Mouse (Mus musculus): ENCODE measurements at regions not wholly inside any gene's neighbourhood (a gene's known extent, or its start where the extent isn't known, plus 50 kb on each side); places are given as distances from the start of the nearest gene placed in this dataset.

GRCm38 (mm10) chr9:34353744-34354143, 131.9 kb upstream of the Kirrel3 start:
- ATAC-seq, result peak; percentile 84
- WGBS, result 25% methylated on average over 9 of the region's 9 CpGs
- Histone ChIP-seq H3K9ac (replicated peaks; ENCODE audit: low read depth, low read length) (no peak overlapping the region), H3K27ac (ENCODE audit: low read length) (no peak overlapping the region), H3K4me3 (replicated peaks; ENCODE audit: low read length) (no peak overlapping the region), H3K36me3 (ENCODE audit: control insufficient read depth, insufficient read depth) (no peaks in the 10 kb centered on the region), H3K27me3 (replicated peaks; ENCODE audit: control insufficient read depth, insufficient read depth, low read length) (no peaks in the 10 kb centered on the region), H3K9me3 (ENCODE audit: control insufficient read depth, low read length) (no peaks in the 10 kb centered on the region), H3K4me2 (ENCODE audit: low read length) (no peak overlapping the region), H3K4me1 (replicated peaks; ENCODE audit: control insufficient read depth, insufficient read depth, low read length) (peaks cover 11% of the 10 kb centered on the region)

GRCm38 (mm10) chr9:34354723-34355316, 130.9 kb upstream of the Kirrel3 start:
- H3K9ac ChIP-seq (replicated peaks; ENCODE audit: low read depth, low read length), result no peak overlapping the region
- H3K27ac ChIP-seq (ENCODE audit: low read length), result no peak overlapping the region
- H3K36me3 ChIP-seq (ENCODE audit: control insufficient read depth, insufficient read depth), result no peaks in the 10 kb centered on the region
- no peak overlapping the region for H3K4me2 ChIP-seq (ENCODE audit: low read length)
- no peaks in the 10 kb centered on the region for H3K27me3 ChIP-seq (replicated peaks; ENCODE audit: control insufficient read depth, insufficient read depth, low read length)
- 53% methylated on average over 6 of the region's 6 CpGs for WGBS
- no peak for ATAC-seq
- H3K4me1 ChIP-seq (replicated peaks; ENCODE audit: control insufficient read depth, insufficient read depth, low read length), result peaks cover 11% of the 10 kb centered on the region
- H3K4me3 ChIP-seq (replicated peaks; ENCODE audit: low read length), result no peak overlapping the region
- H3K9me3 ChIP-seq (ENCODE audit: control insufficient read depth, low read length), result no peaks in the 10 kb centered on the region

- H3K9me3 ChIP-seq (ENCODE audit: control insufficient read depth, low read length), result no peaks in the 10 kb centered on the region
- no peaks in the 10 kb centered on the region for H3K27me3 ChIP-seq (replicated peaks; ENCODE audit: control insufficient read depth, insufficient read depth, low read length)
- 83% methylated on average over 4 of the region's 4 CpGs for WGBS
- no peak for ATAC-seq
- no peaks in the 10 kb centered on the region for H3K36me3 ChIP-seq (ENCODE audit: control insufficient read depth, insufficient read depth)
- H3K4me2 ChIP-seq (ENCODE audit: low read length), result no peak overlapping the region
- H3K9ac ChIP-seq (replicated peaks; ENCODE audit: low read depth, low read length), result no peak overlapping the region
- 0 out of 2 replicates have a peak, but pooled peaks cover 2% of the 10 kb centered on the region for H3K4me1 ChIP-seq (replicated peaks; ENCODE audit: control insufficient read depth, insufficient read depth, low read length)
- no peak overlapping the region for H3K4me3 ChIP-seq (replicated peaks; ENCODE audit: low read length)
- no peak overlapping the region for H3K27ac ChIP-seq (ENCODE audit: low read length)
These were observed 114.9 kb upstream of the Kirrel3 start for GRCm38 (mm10) chr9:34370686-34371398.

GRCm38 (mm10) chr9:34375187-34375586, 110.5 kb upstream of the Kirrel3 start:
- Histone ChIP-seq H3K36me3 (ENCODE audit: control insufficient read depth, insufficient read depth) (no peaks in the 10 kb centered on the region), H3K4me2 (ENCODE audit: low read length) (no peak overlapping the region), H3K9ac (replicated peaks; ENCODE audit: low read depth, low read length) (no peak overlapping the region), H3K27me3 (replicated peaks; ENCODE audit: control insufficient read depth, insufficient read depth, low read length) (no peaks in the 10 kb centered on the region), H3K9me3 (ENCODE audit: control insufficient read depth, low read length) (no peaks in the 10 kb centered on the region), H3K4me3 (replicated peaks; ENCODE audit: low read length) (no peak overlapping the region), H3K27ac (ENCODE audit: low read length) (no peak overlapping the region), H3K4me1 (replicated peaks; ENCODE audit: control insufficient read depth, insufficient read depth, low read length) (0 out of 2 replicates have a peak, but pooled peaks cover 2% of the 10 kb centered on the region)
- ATAC-seq, result peak; percentile 82
- 6% methylated on average over 1 of the region's 1 CpGs for WGBS

- H3K27ac ChIP-seq (ENCODE audit: low read length), result no peak overlapping the region
- no peaks in the 10 kb centered on the region for H3K27me3 ChIP-seq (replicated peaks; ENCODE audit: control insufficient read depth, insufficient read depth, low read length)
- H3K36me3 ChIP-seq (ENCODE audit: control insufficient read depth, insufficient read depth), result no peaks in the 10 kb centered on the region
- H3K4me2 ChIP-seq (ENCODE audit: low read length), result no peak overlapping the region
- H3K9ac ChIP-seq (replicated peaks; ENCODE audit: low read depth, low read length), result no peak overlapping the region
- H3K4me3 ChIP-seq (replicated peaks; ENCODE audit: low read length), result no peak overlapping the region
- no peak for ATAC-seq
- WGBS, result 92% methylated on average over 3 of the region's 3 CpGs
- H3K9me3 ChIP-seq (ENCODE audit: control insufficient read depth, low read length), result no peaks in the 10 kb centered on the region
- 0 out of 2 replicates have a peak, but pooled peaks cover 2% of the 10 kb centered on the region for H3K4me1 ChIP-seq (replicated peaks; ENCODE audit: control insufficient read depth, insufficient read depth, low read length)
These were observed 105.7 kb upstream of the Kirrel3 start for GRCm38 (mm10) chr9:34380008-34380407.

- H3K4me1 ChIP-seq (replicated peaks; ENCODE audit: control insufficient read depth, insufficient read depth, low read length), result no peaks in the 10 kb centered on the region
- no peak for ATAC-seq
These were observed 104.1 kb upstream of the Kirrel3 start for GRCm38 (mm10) chr9:34381601-34382000.

GRCm38 (mm10) chr9:34382208-34382607, 103.5 kb upstream of the Kirrel3 start:
- Histone ChIP-seq H3K4me1 (replicated peaks; ENCODE audit: control insufficient read depth, insufficient read depth, low read length) (no peaks in the 10 kb centered on the region), H3K36me3 (ENCODE audit: control insufficient read depth, insufficient read depth) (no peaks in the 10 kb centered on the region), H3K27ac (ENCODE audit: low read length) (no peak overlapping the region), H3K9me3 (ENCODE audit: control insufficient read depth, low read length) (no peaks in the 10 kb centered on the region), H3K9ac (replicated peaks; ENCODE audit: low read depth, low read length) (no peak overlapping the region), H3K4me3 (replicated peaks; ENCODE audit: low read length) (no peak overlapping the region), H3K27me3 (replicated peaks; ENCODE audit: control insufficient read depth, insufficient read depth, low read length) (no peaks in the 10 kb centered on the region), H3K4me2 (ENCODE audit: low read length) (no peak overlapping the region)
- ATAC-seq, result no peak
- WGBS, result 25% methylated on average over 1 of the region's 1 CpGs

More at GRCm38 (mm10) chr9:34381601-34382000, 104.1 kb upstream of the Kirrel3 start:
- H3K27me3 ChIP-seq (replicated peaks; ENCODE audit: control insufficient read depth, insufficient read depth, low read length), result no peaks in the 10 kb centered on the region
- H3K4me3 ChIP-seq (replicated peaks; ENCODE audit: low read length), result no peak overlapping the region
- no peaks in the 10 kb centered on the region for H3K9me3 ChIP-seq (ENCODE audit: control insufficient read depth, low read length)
- no peak overlapping the region for H3K4me2 ChIP-seq (ENCODE audit: low read length)
- WGBS, result 83% methylated on average over 3 of the region's 3 CpGs
- H3K27ac ChIP-seq (ENCODE audit: low read length), result no peak overlapping the region
- no peaks in the 10 kb centered on the region for H3K36me3 ChIP-seq (ENCODE audit: control insufficient read depth, insufficient read depth)
- H3K9ac ChIP-seq (replicated peaks; ENCODE audit: low read depth, low read length), result no peak overlapping the region

GRCm38 (mm10) chr9:34386071-34386470, 99.6 kb upstream of the Kirrel3 start:
- no peaks in the 10 kb centered on the region for H3K4me1 ChIP-seq (replicated peaks; ENCODE audit: control insufficient read depth, insufficient read depth, low read length)
- 84% methylated on average over 4 of the region's 4 CpGs for WGBS
- ATAC-seq, result no peak
- no peak overlapping the region for H3K27ac ChIP-seq (ENCODE audit: low read length)
- H3K4me3 ChIP-seq (replicated peaks; ENCODE audit: low read length), result no peak overlapping the region
- no peaks in the 10 kb centered on the region for H3K27me3 ChIP-seq (replicated peaks; ENCODE audit: control insufficient read depth, insufficient read depth, low read length)
- no peak overlapping the region for H3K9ac ChIP-seq (replicated peaks; ENCODE audit: low read depth, low read length)
- H3K4me2 ChIP-seq (ENCODE audit: low read length), result no peak overlapping the region
- no peaks in the 10 kb centered on the region for H3K36me3 ChIP-seq (ENCODE audit: control insufficient read depth, insufficient read depth)
- no peaks in the 10 kb centered on the region for H3K9me3 ChIP-seq (ENCODE audit: control insufficient read depth, low read length)

- H3K27ac ChIP-seq (ENCODE audit: low read length), result no peak overlapping the region; the same call in 1 of the 2 replicates
These were observed 92.7 kb upstream of the Kirrel3 start for GRCm38 (mm10) chr9:34393042-34393441.

More at GRCm38 (mm10) chr9:34393042-34393441, 92.7 kb upstream of the Kirrel3 start:
- H3K4me1 ChIP-seq (replicated peaks; ENCODE audit: control insufficient read depth, insufficient read depth, low read length), result peaks cover 7% of the 10 kb centered on the region; the same call in 1 of the 2 replicates
- no peaks in the 10 kb centered on the region for H3K9me3 ChIP-seq (ENCODE audit: control insufficient read depth, low read length)
- H3K9ac ChIP-seq (replicated peaks; ENCODE audit: low read depth, low read length), result no peak overlapping the region
- no peaks in the 10 kb centered on the region for H3K27me3 ChIP-seq (replicated peaks; ENCODE audit: control insufficient read depth, insufficient read depth, low read length)
- no peak overlapping the region for H3K4me2 ChIP-seq (ENCODE audit: low read length)
- no peaks in the 10 kb centered on the region for H3K36me3 ChIP-seq (ENCODE audit: control insufficient read depth, insufficient read depth)
- no peak overlapping the region for H3K4me3 ChIP-seq (replicated peaks; ENCODE audit: low read length)
- no peak for ATAC-seq
- WGBS, result 60% methylated on average over 6 of the region's 6 CpGs

Measured in forebrain, embryonic 16.5 days (tissue).